Mouse (Mus musculus) liver, embryonic 15.5 days (tissue): ENCODE data around the gene Hexim1. TPM values are rescaled to one million over a fixed set of nuclear protein-coding genes. Genes with fewer than 3 reads are reported as not detected.

Source experiments
- ATAC-seq: fragments of 200-750 bp; cut with Nextera tagmentation; 2 replicates; pipeline ENCODE4 v1.8.0; 2017; ENCODE audit warnings: moderate number of reproducible peaks, mild to moderate bottlenecking, moderate library complexity; ENCODE audit not compliant: insufficient read depth
- H3K27ac ChIP-seq: fragments of 300-500 bp; sonication (generic); replicated peaks from 2 replicates; pipeline ENCODE4 v1.5.1; 2015; ENCODE audit warnings: mild to moderate bottlenecking, inconsistent platforms
- H3K27me3 ChIP-seq: fragments of 300-500 bp; sonication (generic); 2 replicates; pipeline ENCODE4 v1.6.1; 2015; ENCODE audit warnings: mild to moderate bottlenecking, inconsistent platforms
- H3K36me3 ChIP-seq: fragments of 300-500 bp; sonication (generic); replicated peaks from 2 replicates; pipeline ENCODE4 v1.6.1; 2015; ENCODE audit warnings: moderate library complexity, mild to moderate bottlenecking, inconsistent platforms
- H3K4me1 ChIP-seq: fragments of 300-500 bp; sonication (generic); replicated peaks from 2 replicates; pipeline ENCODE4 v1.6.1; 2015; ENCODE audit warnings: inconsistent platforms
- H3K4me2 ChIP-seq: fragments of 300-500 bp; sonication (generic); 2 replicates; pipeline ENCODE4 v1.6.1; 2015; ENCODE audit warnings: moderate library complexity, mild to moderate bottlenecking, inconsistent platforms
- H3K4me3 ChIP-seq: fragments of 300-500 bp; sonication (generic); replicated peaks from 2 replicates; pipeline ENCODE4 v1.5.1; 2015; ENCODE audit warnings: mild to moderate bottlenecking, inconsistent platforms
- H3K9ac ChIP-seq: fragments of 300-500 bp; sonication (generic); 2 replicates; pipeline ENCODE4 v1.6.1; 2015; ENCODE audit warnings: moderate library complexity, mild to moderate bottlenecking, inconsistent platforms
- H3K9me3 ChIP-seq: fragments of 300-500 bp; sonication (generic); replicated peaks from 2 replicates; pipeline ENCODE4 v1.6.1; 2016; ENCODE audit warnings: inconsistent platforms
- WGBS: fragments of 180-500 bp; shearing (Covaris S2); methylation state at CpG from one replicate; pipeline ENCODE4 v1.1.7; 2015; ENCODE audit warnings: mixed read lengths; ENCODE audit not compliant: insufficient replicate concordance; 5-methylcytosine and 5-hydroxymethylcytosine counted together
- polyA plus RNA-seq: library from polyadenylated mRNA; unstranded; fragments of >200 nt; fragmentation: Nextera tagmentation; extraction: Ambion mirVana; gene quantifications from 2 replicates; pipeline ENCODE4 v1.2.1, GENCODE M21; 2015

The Hexim1 gene
- polyA plus RNA-seq, 1 experiment from 2014 or later, result 1.8 TPM

DNA sequence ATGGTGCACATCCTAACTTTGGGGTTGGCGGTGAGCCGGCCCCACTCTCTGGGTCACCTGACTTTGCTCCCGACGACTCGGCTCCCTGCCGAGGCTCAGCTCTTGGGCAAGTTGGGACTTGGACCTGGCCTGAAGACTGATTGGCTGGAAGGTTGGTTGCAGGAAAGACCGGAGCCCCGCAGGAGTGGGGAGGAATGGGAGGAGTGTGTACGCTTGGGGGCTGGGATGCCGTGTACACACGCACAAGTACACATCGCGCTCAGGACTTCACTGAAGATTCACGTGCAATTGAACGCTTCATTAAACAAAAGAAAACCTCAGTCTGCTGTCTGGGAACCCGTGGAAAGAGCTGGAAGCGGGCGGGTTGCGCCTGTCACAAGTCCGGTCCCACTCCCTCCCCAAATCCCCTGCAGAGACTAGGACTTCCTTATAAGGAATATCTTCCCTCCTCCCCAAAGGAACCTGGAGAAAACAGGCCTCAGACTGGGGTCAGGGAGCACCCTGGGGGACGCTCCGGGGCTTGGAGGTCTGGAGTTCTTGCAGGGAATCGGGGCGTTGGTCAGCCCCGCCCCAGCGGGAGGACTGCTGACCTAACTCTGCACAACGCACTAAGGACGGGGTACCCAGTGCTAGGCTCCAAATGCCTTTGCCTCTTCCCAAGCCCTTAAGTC lies 4.0 kb upstream of the Hexim1 start:
- ATAC-seq, result no peak
- H3K27ac ChIP-seq, result peak overlapping the region; percentile 45; the same call in 1 of the 2 replicates
- H3K4me1 ChIP-seq, result peaks cover 55% of the 10 kb centered on the region

DNA sequence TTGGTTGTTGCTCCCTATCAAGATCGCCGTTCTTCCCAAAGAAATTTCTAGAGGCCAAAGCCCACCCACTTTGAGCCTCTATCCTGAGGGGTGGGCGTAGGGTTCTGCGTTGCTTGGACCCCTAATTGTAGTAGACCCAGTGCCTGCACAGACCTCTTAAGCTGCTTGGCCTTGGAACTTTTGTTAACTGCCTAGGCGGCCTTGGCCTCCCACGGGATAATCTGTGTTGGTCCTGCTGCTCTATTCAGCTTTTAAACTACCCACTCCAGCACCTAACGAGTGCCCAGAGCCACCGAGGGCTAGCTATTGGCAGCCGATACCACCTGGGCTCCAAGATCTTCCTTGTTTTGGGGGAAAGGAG lies 3.5 kb upstream of the Hexim1 start:
- Histone ChIP-seq H3K9ac (0 out of 2 replicates have a peak overlapping the region, but pooled peaks have one; percentile 20), H3K27me3 (peaks cover 21% of the 10 kb centered on the region), H3K4me1 (peaks cover 55% of the 10 kb centered on the region), H3K4me2 (peak overlapping the region; percentile 65), H3K27ac (0 out of 2 replicates have a peak overlapping the region, but pooled peaks have one; percentile 25), H3K4me3 (peak overlapping the region; percentile 39), H3K36me3 (peaks cover 29% of the 10 kb centered on the region), H3K9me3 (no peaks in the 10 kb centered on the region)
- 48% methylated on average over 9 of the region's 9 CpGs for WGBS
- ATAC-seq, result no peak

More for the DNA sequence above, 4.0 kb upstream of the Hexim1 start:
- H3K4me3 ChIP-seq, result peak overlapping the region; percentile 39
- peaks cover 21% of the 10 kb centered on the region for H3K27me3 ChIP-seq
- 13% methylated on average over 28 of the region's 28 CpGs for WGBS
- H3K36me3 ChIP-seq, result peaks cover 34% of the 10 kb centered on the region
- peak overlapping the region; percentile 20; the same call in 1 of the 2 replicates for H3K9ac ChIP-seq
- H3K9me3 ChIP-seq, result no peaks in the 10 kb centered on the region
- H3K4me2 ChIP-seq, result peak overlapping the region; percentile 65

DNA sequence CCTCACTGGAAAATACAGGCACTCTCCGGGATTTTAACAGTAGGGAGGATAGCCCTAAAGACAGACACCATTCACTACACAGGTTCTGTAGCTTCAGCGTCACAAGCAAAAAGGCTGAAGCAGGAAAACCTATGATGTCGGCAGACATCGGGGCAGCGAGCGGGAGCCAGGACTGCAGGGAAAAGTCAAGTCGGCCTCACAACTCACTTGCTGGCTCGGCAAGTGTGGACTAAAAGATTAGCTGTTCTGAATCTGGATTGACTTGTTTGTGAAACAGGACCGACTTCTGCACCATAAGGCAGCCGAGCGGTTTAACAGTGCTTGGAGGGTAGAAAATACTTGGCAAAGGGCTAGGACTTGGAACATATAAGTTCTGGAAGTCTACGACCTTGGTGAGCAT lies 3.0 kb upstream of the Hexim1 start:
- Histone ChIP-seq H3K36me3 (peaks cover 24% of the 10 kb centered on the region), H3K27me3 (peaks cover 21% of the 10 kb centered on the region), H3K4me1 (peaks cover 60% of the 10 kb centered on the region), H3K4me3 (no peak overlapping the region), H3K4me2 (0 out of 2 replicates have a peak overlapping the region, but pooled peaks have one; percentile 65), H3K9me3 (no peaks in the 10 kb centered on the region), H3K27ac (no peak overlapping the region), H3K9ac (no peak overlapping the region)
- no peak for ATAC-seq
- WGBS, result 71% methylated on average over 12 of the region's 12 CpGs

- WGBS, result 68% methylated on average over 4 of the region's 4 CpGs
- Histone ChIP-seq H3K9ac (no peak overlapping the region), H3K4me2 (0 out of 2 replicates have a peak overlapping the region, but pooled peaks have one; percentile 13), H3K4me3 (no peak overlapping the region), H3K4me1 (peaks cover 66% of the 10 kb centered on the region), H3K36me3 (peaks cover 16% of the 10 kb centered on the region), H3K27ac (peak overlapping the region; percentile 34; the same call in 1 of the 2 replicates), H3K27me3 (peaks cover 21% of the 10 kb centered on the region), H3K9me3 (no peaks in the 10 kb centered on the region)
- no peak for ATAC-seq
Observed at GRCm38 (mm10) chr11:103113771-103114170, 2.3 kb upstream of the Hexim1 start.

GRCm38 (mm10) chr11:103114270-103114943 lies 1.6 kb upstream of the Hexim1 start:
- Histone ChIP-seq H3K9ac (peak overlapping the region; percentile 78), H3K4me2 (peak overlapping the region; percentile 82), H3K9me3 (no peaks in the 10 kb centered on the region), H3K36me3 (peaks cover 10% of the 10 kb centered on the region), H3K4me1 (peaks cover 70% of the 10 kb centered on the region), H3K4me3 (peak overlapping the region; percentile 66), H3K27ac (peak overlapping the region; percentile 96), H3K27me3 (peaks cover 21% of the 10 kb centered on the region)
- WGBS, result 80% methylated on average over 11 of the region's 11 CpGs
- no peak for ATAC-seq

DNA sequence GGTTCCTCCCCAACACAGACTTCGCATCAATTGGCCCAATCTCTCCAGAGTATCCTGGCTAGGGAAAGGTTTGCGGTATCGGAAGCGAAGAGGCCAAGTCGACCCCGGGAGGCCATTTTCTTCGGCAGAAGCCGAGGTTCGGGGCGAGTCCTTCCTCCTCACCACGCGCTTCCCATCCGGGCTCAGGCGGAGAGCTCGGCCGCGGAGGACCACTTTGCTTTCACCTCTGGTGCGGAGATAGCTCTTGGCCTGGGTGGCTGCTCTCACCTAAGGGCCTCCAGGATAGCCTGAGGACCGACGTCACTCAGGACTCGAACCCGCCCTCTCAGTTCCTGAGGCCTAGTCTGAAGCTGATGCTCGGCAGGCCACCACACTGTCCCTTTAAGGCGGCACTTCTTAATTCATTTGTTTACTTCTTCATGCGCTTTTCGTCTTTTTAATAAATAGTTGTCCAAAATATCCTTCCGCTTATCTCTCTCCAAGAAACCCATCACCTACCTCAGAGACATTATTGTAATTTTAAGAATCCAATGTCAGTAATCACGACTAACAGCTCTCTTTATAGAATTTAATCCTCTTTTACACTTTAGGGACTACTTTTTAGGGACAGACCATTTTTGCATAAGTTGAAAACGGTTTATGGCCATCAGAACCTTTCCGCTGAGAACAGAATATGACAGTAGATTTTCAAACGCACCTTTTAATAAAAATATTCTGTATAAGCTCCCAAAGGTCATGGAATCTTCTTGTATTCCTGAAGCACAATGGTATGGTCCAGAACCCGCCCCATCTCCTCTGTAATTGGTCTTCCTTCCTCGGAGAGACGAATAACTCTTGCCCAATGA lies 646 bp upstream of the Hexim1 start:
- Histone ChIP-seq H3K27me3 (peaks cover 21% of the 10 kb centered on the region), H3K36me3 (0 out of 2 replicates have a peak, but pooled peaks cover 7% of the 10 kb centered on the region), H3K4me2 (peak overlapping the region; percentile 82), H3K9me3 (no peaks in the 10 kb centered on the region), H3K27ac (peak overlapping the region; percentile 96), H3K9ac (peak overlapping the region; percentile 78), H3K4me3 (peak overlapping the region; percentile 66), H3K4me1 (peaks cover 70% of the 10 kb centered on the region)
- WGBS, result under 1% methylated on average over 34 of the region's 34 CpGs
- ATAC-seq, result peak; percentile 76

GRCm38 (mm10) chr11:103116959-103117590 lies 1.0 kb downstream of the Hexim1 start:
- H3K27me3 ChIP-seq, result peaks cover 12% of the 10 kb centered on the region
- H3K27ac ChIP-seq, result peak overlapping the region; percentile 91
- H3K9ac ChIP-seq, result peak overlapping the region; percentile 73
- peak overlapping the region; percentile 93 for H3K4me2 ChIP-seq
- no peaks in the 10 kb centered on the region for H3K9me3 ChIP-seq
- H3K4me3 ChIP-seq, result peak overlapping the region; percentile 70
- 0% methylated on average over 35 of the region's 35 CpGs for WGBS
- no peaks in the 10 kb centered on the region for H3K36me3 ChIP-seq
- no peak for ATAC-seq
- H3K4me1 ChIP-seq, result peaks cover 55% of the 10 kb centered on the region

DNA sequence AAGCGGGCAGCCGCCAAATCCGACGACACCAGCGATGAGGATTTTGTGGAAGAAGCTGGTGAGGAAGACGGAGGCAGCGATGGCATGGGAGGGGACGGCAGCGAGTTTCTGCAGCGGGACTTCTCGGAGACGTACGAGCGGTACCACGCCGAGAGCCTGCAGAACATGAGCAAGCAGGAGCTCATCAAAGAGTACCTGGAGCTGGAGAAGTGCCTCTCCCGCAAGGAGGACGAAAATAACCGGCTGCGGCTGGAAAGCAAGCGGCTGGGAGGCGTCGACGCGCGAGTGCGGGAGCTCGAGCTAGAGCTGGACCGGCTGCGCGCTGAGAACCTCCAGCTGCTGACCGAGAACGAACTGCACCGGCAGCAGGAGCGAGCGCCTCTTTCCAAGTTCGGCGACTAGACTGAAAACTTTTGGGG lies 1.6 kb downstream of the Hexim1 start:
- Histone ChIP-seq H3K9ac (peak overlapping the region; percentile 73), H3K27me3 (peaks cover 7% of the 10 kb centered on the region), H3K36me3 (no peaks in the 10 kb centered on the region), H3K4me3 (peak overlapping the region; percentile 70), H3K9me3 (no peaks in the 10 kb centered on the region), H3K4me2 (peak overlapping the region; percentile 93), H3K4me1 (peaks cover 50% of the 10 kb centered on the region), H3K27ac (peak overlapping the region; percentile 30; the same call in 1 of the 2 replicates)
- WGBS, result under 1% methylated on average over 38 of the region's 38 CpGs
- ATAC-seq, result no peak

- H3K27ac ChIP-seq, result no peak overlapping the region
- no peaks in the 10 kb centered on the region for H3K36me3 ChIP-seq
- H3K4me2 ChIP-seq, result peak overlapping the region; percentile 93
- no peaks in the 10 kb centered on the region for H3K27me3 ChIP-seq
- no peak for ATAC-seq
- no peak overlapping the region for H3K9ac ChIP-seq
- 80% methylated on average over 2 of the region's 2 CpGs for WGBS
- H3K9me3 ChIP-seq, result no peaks in the 10 kb centered on the region
- peaks cover 37% of the 10 kb centered on the region for H3K4me1 ChIP-seq
- H3K4me3 ChIP-seq, result peak overlapping the region; percentile 70
Observed at GRCm38 (mm10) chr11:103118866-103119265, 2.8 kb downstream of the Hexim1 start.

GRCm38 (mm10) chr11:103119609-103120008 lies 3.6 kb downstream of the Hexim1 start:
- no peaks in the 10 kb centered on the region for H3K36me3 ChIP-seq
- WGBS, result 56% methylated on average over 5 of the region's 5 CpGs

More at GRCm38 (mm10) chr11:103119609-103120008, 3.6 kb downstream of the Hexim1 start:
- H3K27ac ChIP-seq, result no peak overlapping the region
- ATAC-seq, result no peak
- no peak overlapping the region for H3K4me2 ChIP-seq
- no peak overlapping the region for H3K4me3 ChIP-seq
- H3K9ac ChIP-seq, result no peak overlapping the region
- no peaks in the 10 kb centered on the region for H3K27me3 ChIP-seq
- no peaks in the 10 kb centered on the region for H3K9me3 ChIP-seq
- H3K4me1 ChIP-seq, result peaks cover 30% of the 10 kb centered on the region
